Mouse (Mus musculus) monocyte, adult 2 months (primary cell): Measurements from ENCODE around the gene Tubgcp3.
"Not testable (repeated sequence)": the region's sequence is repeated elsewhere in the genome, so short reads cannot be mapped to it uniquely, and the experiment has no call there.

ENCODE experiments used
- DNase-seq, 2 experiments: peaks; one replicate each; pipeline ENCODE4 v3.0.0; 2022; ENCODE audit warnings: low spot score in 2 of 2, low read depth in 1 of 2

The Tubgcp3 gene

DNA sequence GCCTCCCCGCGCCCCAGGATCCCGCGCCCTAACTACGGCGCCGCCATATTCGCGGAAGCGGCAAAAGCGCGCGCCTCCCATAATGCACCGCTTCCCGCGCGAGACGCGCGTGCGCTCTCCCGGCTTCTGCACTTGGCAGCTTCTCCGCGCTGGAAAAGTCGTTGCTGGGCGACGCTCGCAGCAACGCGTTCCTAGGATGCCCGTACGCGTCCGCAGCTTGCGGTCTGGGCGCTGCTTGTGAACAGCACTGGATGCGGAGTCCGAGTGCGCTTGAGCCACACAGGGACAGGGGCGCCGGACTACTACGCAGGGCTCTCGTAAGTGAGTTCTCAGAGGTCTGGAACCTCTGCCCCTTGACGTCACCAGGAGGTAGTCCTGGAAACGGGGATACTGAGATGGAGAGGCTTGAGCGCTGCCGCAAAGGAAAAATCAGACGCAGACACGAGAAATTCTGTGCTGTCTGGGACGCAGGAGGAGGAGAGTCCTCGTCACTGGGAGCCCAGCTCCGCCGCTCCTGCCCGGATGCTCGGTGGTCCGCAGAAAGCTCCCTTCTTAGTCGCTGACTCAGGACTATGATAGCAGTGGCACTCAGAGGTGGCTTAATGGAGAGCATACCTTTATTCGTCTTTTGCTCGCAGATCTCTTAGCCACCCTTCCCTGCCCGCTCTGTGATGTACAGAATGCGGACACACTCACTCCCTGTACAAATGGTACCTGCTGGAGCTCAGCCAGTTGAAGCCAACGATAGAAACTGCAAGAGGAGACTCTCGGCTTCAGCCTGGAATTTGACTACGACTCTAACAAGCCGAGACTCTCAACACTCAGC is at the start of gene Tubgcp3:
Gene Tubgcp3, minus strand, starts transcription at position 193 of the 826 bp plus-strand sequence.
- DNase-seq: peak; percentile 55 to 75

- DNase-seq: no peak
Measured at GRCm38 (mm10) chr8:12719091-12719490, 47.0 kb upstream of the Tubgcp3 start.

DNA sequence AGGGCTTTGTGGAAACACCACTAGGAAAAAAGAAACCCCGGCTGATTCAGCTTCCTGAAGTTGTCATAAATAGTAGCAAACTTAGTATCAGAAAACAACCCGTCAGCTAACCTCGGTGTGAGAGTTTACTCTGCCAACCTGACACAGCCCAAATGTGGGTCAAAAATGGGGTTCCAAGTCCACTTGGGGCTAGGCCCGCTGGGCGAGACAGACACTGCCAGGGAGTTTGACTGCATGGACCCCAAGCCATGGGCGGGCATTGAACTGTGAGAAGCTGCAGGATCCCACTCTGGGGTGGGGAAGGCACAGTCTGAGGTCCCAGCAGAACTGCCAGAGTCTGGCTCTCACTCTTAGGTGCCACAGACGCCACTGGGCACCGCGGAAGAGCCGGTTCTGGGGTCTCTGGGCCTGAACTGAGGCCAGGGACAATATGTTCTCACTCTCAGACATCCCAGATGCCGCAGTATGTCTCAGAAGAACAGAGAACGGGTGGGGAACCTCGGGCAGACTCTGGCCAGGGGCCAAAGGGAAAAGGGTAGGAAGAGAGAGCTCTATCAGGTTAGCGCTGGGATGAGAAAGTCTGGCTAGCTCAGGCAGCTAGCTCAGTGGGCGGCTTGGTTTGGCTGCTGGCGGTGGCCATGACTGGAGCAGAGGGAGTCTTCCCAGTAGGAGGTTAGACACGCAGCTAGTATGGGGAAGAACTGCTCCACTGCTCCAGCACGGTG is 44.0 kb upstream of the Tubgcp3 start:
- DNase-seq: no peak

- DNase-seq: no peak
Measured at GRCm38 (mm10) chr8:12711623-12712022, 39.6 kb upstream of the Tubgcp3 start.

- DNase-seq: peak in 1 of 2 experiments; percentile 28
Measured at GRCm38 (mm10) chr8:12703597-12703996, 31.5 kb upstream of the Tubgcp3 start.

GRCm38 (mm10) chr8:12702290-12702689 is 30.2 kb upstream of the Tubgcp3 start:
- DNase-seq: no peak

DNA sequence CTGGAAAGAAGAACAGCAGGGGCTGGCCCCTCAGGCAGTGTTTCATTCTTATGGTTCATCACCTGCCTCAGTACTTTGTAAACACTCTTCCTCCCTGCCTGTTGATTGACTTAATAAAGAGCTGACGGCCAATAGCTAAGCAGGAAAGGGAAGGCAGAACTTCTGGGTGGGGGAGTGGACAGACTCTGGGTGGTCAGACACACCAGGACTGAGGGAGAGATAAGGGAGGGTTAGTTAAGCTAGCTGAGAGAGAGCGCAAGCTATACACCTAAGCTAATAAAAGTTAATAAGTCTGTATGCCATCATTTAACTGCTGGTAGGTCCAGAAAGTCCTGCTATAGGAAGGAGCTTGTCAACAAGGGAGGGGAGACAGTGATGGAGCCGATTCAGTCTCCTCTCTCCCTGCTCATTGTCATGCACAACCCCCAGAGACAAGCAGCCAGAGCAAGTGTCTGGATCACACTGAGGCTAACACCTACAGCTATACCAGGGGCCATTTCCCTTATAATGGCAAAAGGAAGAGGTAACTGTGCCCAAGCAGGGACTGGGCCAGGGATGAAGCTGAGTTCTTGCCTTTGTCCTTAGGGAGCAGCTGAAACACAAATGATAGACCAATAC is 26.7 kb upstream of the Tubgcp3 start:
- DNase-seq: no peak

DNA sequence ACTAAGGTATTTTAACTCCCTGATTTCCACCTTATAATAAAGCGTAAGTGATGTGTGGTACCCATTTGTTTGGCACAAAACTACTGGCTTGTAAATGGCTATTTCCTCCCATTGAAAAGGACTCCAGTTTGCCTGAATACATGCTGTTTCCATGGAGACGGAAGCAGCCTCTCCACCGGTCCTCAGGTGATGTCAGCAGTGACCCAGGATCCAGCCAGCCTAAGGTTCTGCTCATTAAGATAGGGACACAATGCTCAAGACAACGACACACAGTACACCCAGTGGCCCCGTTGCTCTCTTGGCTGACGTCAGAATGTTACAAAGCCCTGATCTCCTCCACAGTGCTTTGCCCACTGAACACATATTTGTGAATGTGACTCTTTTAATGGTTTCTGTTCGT is 16.8 kb upstream of the Tubgcp3 start:
- DNase-seq: no peak

- DNase-seq: peak; percentile 29 to 63
Measured at GRCm38 (mm10) chr8:12677529-12677928, 5.5 kb upstream of the Tubgcp3 start.

DNA sequence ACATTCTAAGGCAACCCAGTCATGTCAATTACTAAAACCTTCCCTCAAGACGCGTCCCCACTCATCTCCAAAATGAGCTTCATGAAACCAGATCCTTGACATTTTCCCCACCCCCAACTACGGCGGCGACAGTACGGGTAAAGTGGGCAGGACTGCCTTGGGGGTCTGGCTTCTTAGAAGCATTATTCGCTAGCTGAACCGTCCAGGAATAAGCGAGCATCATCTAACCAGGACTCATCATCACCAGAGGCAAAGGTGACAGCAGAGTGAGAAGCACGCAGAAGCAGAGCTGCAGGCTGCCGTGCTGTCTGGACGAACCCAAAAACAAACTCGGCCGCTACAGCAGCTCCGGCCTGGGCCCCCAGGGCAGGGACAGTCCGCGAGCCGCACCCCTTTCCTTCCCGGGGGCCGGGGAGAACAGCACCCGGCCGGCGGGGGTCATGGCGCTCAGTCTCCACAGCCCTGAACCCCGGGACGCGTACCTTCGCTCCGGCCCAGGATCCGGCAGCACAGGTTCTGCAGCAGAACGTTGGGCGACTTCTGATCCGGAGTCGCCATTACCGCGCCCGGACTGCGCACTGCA is 484 bp downstream of the Tubgcp3 start:
- no peak for DNase-seq

DNA sequence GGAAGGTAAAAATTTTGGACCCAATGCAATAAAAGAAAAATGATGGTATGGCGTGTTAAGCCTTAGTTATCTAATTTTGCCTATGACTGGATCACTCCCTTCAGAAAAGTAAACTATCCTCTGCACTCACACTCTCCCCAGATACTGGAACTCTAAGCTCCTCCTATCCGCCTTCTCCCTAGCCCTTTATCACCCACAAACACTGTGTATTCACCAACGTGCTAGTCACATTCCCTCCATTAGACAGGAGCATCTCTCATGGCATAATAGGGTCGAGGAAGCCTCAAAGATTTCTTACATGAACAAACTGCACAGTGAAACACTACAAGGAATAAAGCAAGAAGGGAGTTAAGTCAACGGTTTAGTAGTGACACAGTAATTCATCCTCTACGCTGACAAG is 1.1 kb downstream of the Tubgcp3 start:
- DNase-seq: no peak

GRCm38 (mm10) chr8:12668832-12669231 is 3.2 kb downstream of the Tubgcp3 start:
- DNase-seq: no peak

DNA sequence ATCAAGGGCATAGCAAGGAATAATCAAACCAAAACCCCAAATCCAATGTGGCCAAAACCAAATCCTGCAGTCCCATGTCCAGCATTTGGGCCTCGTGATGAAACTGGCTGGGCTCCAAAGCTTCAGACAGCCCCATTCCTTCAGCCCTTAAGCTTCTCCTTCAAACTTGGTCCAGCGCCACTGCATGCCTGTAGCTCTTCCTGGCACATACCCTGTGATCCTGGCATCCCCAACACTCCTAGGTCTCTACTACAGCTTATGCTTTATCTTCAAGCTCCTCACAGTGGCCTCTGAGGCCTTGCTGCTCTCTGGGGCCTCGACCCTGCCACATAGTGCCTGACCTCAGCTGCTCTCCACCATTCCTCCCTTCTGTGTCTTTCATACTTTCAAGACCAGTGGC is 5.5 kb downstream of the Tubgcp3 start:
- DNase-seq: not testable (repeated sequence)

- no peak for DNase-seq
Measured at GRCm38 (mm10) chr8:12663105-12663456, 9.0 kb downstream of the Tubgcp3 start.

DNA sequence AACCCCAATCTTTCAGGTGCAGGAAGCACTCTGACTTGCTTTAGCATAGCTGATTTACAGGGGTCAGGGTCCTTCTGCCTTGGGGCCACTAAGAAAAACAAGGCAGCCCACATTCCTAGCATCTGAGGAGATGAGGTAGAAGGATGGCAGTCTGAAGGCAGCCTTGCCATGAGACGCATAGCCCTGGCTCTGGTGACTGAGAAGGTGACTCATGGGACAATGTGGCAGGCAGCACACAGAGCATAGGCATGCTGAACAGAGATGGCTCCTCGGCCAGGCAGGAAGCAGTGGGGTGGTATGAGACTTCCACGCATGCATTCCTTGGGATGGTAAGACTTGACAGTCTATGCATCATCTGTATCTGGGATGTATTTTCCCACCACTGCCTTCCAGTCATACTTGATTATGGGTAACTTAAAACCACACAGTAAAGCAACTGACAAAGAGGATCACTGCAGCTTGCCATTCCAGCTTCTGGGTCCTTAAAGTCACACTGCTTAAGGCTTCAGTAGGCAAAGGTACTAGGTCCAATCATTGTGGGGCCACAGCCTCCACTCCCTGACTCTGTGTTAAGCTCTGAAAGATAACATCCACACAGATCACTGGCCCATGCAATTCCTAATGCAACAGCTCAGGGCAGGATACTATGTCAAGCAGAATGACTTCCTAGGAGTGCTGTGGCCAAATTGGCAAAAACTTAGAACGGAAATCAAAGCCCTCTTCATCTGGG is 9.5 kb downstream of the Tubgcp3 start:
- DNase-seq: no peak

- no peak for DNase-seq
Measured at GRCm38 (mm10) chr8:12657411-12657810, 14.6 kb downstream of the Tubgcp3 start.

DNA sequence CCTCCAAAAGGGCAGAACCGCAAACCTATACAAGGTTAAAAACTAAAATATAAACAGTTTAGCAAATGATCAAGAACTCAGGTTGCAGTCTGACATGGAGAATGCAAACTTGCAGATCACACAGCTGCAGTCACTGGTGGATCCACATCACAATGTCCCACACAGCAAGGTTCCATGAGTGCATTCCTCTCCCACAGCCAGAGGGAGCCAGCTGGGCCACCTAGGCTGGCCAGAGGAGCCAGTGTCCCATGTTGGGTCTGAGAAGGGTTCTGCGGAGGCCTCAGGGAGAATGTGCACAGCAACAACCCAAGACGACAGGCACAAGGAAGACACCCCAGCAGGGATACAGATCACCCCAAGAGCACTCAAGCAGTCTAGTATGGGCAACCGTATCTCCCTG is 20.8 kb downstream of the Tubgcp3 start:
- no peak for DNase-seq

DNA sequence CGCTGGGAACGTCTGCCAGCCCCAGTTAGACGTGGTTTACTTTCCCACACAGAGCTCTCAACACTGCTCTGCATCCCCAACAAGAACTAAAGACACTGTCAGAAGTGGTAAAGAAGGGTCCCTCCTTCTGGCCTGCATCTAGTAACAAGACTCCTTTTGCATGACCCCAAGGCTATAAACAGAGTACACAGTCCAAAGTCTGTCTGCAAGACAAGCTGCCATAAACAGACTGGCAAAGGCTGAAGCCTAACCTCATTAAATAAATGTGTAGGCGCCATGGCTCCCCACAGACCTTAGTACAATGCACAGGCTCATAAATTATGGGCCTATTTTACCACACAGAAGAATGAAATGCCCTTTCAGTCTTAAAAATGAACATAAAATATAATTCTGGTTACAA is 21.6 kb downstream of the Tubgcp3 start:
- DNase-seq: no peak

DNA sequence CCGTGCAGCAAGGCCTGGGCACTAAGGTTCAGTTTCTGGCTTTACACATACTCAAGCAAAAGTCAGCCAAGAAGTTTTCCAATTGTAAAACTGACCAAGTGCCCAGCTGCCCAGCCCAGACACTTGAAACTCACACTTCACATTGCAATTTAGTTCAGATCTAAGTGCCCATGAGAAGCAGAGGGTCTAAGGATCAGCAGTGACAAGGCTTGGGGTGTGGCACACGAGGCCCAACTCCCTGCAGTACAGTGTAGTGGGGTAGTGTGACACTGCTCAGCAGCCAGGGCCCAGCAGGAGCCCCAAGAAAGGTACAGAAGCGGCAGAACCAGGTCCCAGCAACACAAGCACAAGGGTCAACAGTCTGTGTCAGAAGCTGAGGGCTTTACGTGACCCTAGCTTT is 23.1 kb downstream of the Tubgcp3 start:
- DNase-seq: no peak

- no peak for DNase-seq
Measured at GRCm38 (mm10) chr8:12646536-12646935, 25.5 kb downstream of the Tubgcp3 start.

DNA sequence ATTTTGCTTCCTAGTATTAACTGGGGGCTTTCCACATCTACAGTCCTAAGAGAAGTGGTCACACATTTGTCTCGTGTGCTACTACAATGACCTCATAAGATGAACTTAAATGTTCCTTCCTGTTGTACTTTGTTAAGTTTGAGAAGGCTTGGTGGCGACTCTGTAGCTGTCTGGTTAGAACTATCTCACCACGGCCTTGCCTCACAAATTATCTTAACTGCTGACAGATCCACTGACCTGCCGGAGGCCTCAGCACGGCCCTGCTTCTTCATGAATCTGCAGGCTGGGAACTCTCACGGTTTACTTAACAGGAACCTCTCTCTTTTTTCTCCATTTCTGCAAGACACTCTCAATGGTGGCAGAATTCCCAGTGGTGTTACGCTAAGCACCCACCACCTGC is 27.2 kb downstream of the Tubgcp3 start:
- no peak for DNase-seq
